9 mouse cellular contexts compared by ENCODE assay signal in genomic region chr17:56990966-56991365, GRCm38 (mm10). TPM values are rescaled to one million over a fixed set of nuclear protein-coding genes. Genes with fewer than 3 reads are reported as not detected.
A peak's percentile ranks its signal among the peaks of the same experiment; 100 is the strongest.
DNase-seq lines count a peak whose midpoint lies in the region; ATAC-seq and TF ChIP-seq lines count a peak whose summit lies in the region.
"Had no signal": no experiment of that assay in that cellular context is flagged by ENCODE, and none has a peak within 500 bp of the region (broad histone marks: within the 10 kb centered on the region; RNA-seq: fewer than 3 reads in every experiment).

No protein-coding gene starts in this region.

- H3K4me1 ChIP-seq in limb, embryonic 13.5 days, result peaks cover 7% of the 10 kb centered on the region
- peaks cover 7% of the 10 kb centered on the region for H3K4me1 ChIP-seq in stomach, embryonic 16.5 days (ENCODE audit: control insufficient read depth, insufficient read depth, low read length)

- 72% methylated on average over 2 of the region's 2 CpGs for WGBS in limb, embryonic 13.5 days
- 83% methylated on average over 2 of the region's 2 CpGs for WGBS in stomach, embryonic 16.5 days

- H3K36me3 ChIP-seq in limb, embryonic 13.5 days, result peaks cover 44% of the 10 kb centered on the region
- peaks cover 15% of the 10 kb centered on the region; the same call in 1 of the 2 replicates for H3K36me3 ChIP-seq in stomach, embryonic 16.5 days (ENCODE audit: control insufficient read depth, insufficient read depth, low read length)

- TF ChIP-seq CTCF in gastrocnemius, adult 2 months (IDR thresholded peaks at IDR 0.05), result no peak

- H3K4me2 ChIP-seq in limb, embryonic 13.5 days (replicated peaks), result peak overlapping the region; percentile 78
- peak overlapping the region; percentile 69 for H3K4me2 ChIP-seq in stomach, embryonic 16.5 days (ENCODE audit: low read depth, low read length)

- intact Hi-C loops in gastrocnemius, adult 2 months (cut with DNase I), result loop anchor here (5.0 to 10.0 kb wide), 2 partner anchors 254 to 341 kb away; partner anchors contain the start of genes Gpr108 and Trip10

- H3K9me3 ChIP-seq in limb, embryonic 13.5 days, result no peaks in the 10 kb centered on the region
- H3K9me3 ChIP-seq in stomach, embryonic 16.5 days (replicated peaks; ENCODE audit: control insufficient read depth, low read length), result no peaks in the 10 kb centered on the region

- H3K27ac ChIP-seq in gastrocnemius, adult 2 months, result peak overlapping the region; percentile 93
- H3K27ac ChIP-seq in limb, embryonic 13.5 days, result no peak overlapping the region
- H3K27ac ChIP-seq in stomach, embryonic 16.5 days (ENCODE audit: low read length), result no peak overlapping the region

- no peaks in the 10 kb centered on the region for H3K27me3 ChIP-seq in limb, embryonic 13.5 days
- H3K27me3 ChIP-seq in stomach, embryonic 16.5 days (ENCODE audit: control insufficient read depth, insufficient read depth, low read length), result no peaks in the 10 kb centered on the region

- DNase-seq in gastrocnemius, adult 2 months, result no peak
- DNase-seq in gastrocnemius, postnatal 10 days, result no peak
- DNase-seq in thymus, postnatal 4 days, result peak; percentile 9
- DNase-seq in thymus, postnatal 25 days, result no peak
- DNase-seq in urinary bladder, postnatal 14 days (ENCODE audit: low spot score), result no peak
- no peak for DNase-seq in cerebellum, postnatal 14 days

- H3K4me3 ChIP-seq in gastrocnemius, adult 2 months, result peak overlapping the region; percentile 76
- H3K4me3 ChIP-seq in limb, embryonic 13.5 days, result peak overlapping the region; percentile 88
- peak overlapping the region; percentile 94 for H3K4me3 ChIP-seq in stomach, embryonic 16.5 days (replicated peaks; ENCODE audit: low read length)

- peak overlapping the region; percentile 86 for H3K9ac ChIP-seq in limb, embryonic 13.5 days
- peak overlapping the region; percentile 93 for H3K9ac ChIP-seq in stomach, embryonic 16.5 days (ENCODE audit: low read length)

- no peak for ATAC-seq in limb, embryonic 13.5 days (ENCODE audit: low FRiP score, low read depth)
- no peak for ATAC-seq in stomach, embryonic 16.5 days (ENCODE audit: insufficient read depth, low FRiP score)

RNA-seq across cellular contexts. Expression of gene Clpp, which starts 0.9 kb away (rescaled TPM):
- total RNA-seq in gastrocnemius, adult 2 months (2021), result 10 to 100 TPM; 33.8 to 40.7 TPM
- total RNA-seq in gastrocnemius, postnatal 10 days (2021), result 10 to 100 TPM; 32.7 to 34.9 TPM
- 157 and 163 TPM in 2 replicates for polyA plus RNA-seq in limb, embryonic 13.5 days (2015; fragmentation: Nextera tagmentation; extraction: Ambion mirVana)
- polyA plus RNA-seq in stomach, embryonic 16.5 days (2015; fragmentation: Nextera tagmentation; extraction: Ambion mirVana), result 129 and 130 TPM in 2 replicates

RNA-seq across cellular contexts. Expression of gene Alkbh7, which starts 6.2 kb away (rescaled TPM):
- 10 to 100 TPM; 21.8 to 30.4 TPM for total RNA-seq in gastrocnemius, adult 2 months (2021)
- 10 to 100 TPM; 29.5 to 33.5 TPM for total RNA-seq in gastrocnemius, postnatal 10 days (2021)
- 41.7 and 44.4 TPM in 2 replicates for polyA plus RNA-seq in limb, embryonic 13.5 days (2015; fragmentation: Nextera tagmentation; extraction: Ambion mirVana)
- 31.1 and 35.7 TPM in 2 replicates for polyA plus RNA-seq in stomach, embryonic 16.5 days (2015; fragmentation: Nextera tagmentation; extraction: Ambion mirVana)

RNA-seq across cellular contexts. Expression of gene Pspn, which starts 8.9 kb away (rescaled TPM):
- total RNA-seq in gastrocnemius, adult 2 months (2021), result not detected
- total RNA-seq in gastrocnemius, postnatal 10 days (2021), result not detected
- polyA plus RNA-seq in limb, embryonic 13.5 days (2015; fragmentation: Nextera tagmentation; extraction: Ambion mirVana), result not detected in 2 replicates
- 0.56 TPM in 1 of 2 replicates, not detected in the other for polyA plus RNA-seq in stomach, embryonic 16.5 days (2015; fragmentation: Nextera tagmentation; extraction: Ambion mirVana)
- total RNA-seq: gastrocnemius, postnatal 4 days had no signal

RNA-seq across cellular contexts. Expression of gene Acer1, which starts 9.0 kb away (rescaled TPM):
- total RNA-seq in gastrocnemius, adult 2 months (2021), result not detected
- total RNA-seq in gastrocnemius, postnatal 10 days (2021), result not detected
- polyA plus RNA-seq in limb, embryonic 13.5 days (2015; fragmentation: Nextera tagmentation; extraction: Ambion mirVana), result not detected in 2 replicates
- 0.46 and 1.0 TPM in 2 replicates for polyA plus RNA-seq in stomach, embryonic 16.5 days (2015; fragmentation: Nextera tagmentation; extraction: Ambion mirVana)
- total RNA-seq: gastrocnemius, postnatal 4 days had no signal

RNA-seq across cellular contexts. Expression of gene Gtf2f1, which starts 20.1 kb away (rescaled TPM):
- total RNA-seq in gastrocnemius, adult 2 months (2021), result 10 to 100 TPM; 15.4 to 17.9 TPM
- 10 to 100 TPM; 24.3 to 28.0 TPM for total RNA-seq in gastrocnemius, postnatal 10 days (2021)
- 61.0 and 61.5 TPM in 2 replicates for polyA plus RNA-seq in limb, embryonic 13.5 days (2015; fragmentation: Nextera tagmentation; extraction: Ambion mirVana)
- 58.0 and 63.2 TPM in 2 replicates for polyA plus RNA-seq in stomach, embryonic 16.5 days (2015; fragmentation: Nextera tagmentation; extraction: Ambion mirVana)
